Mouse (Mus musculus) 3134 (cell line): ENCODE data around the gene Wdfy2.

Experiments used
- DNase-seq: peaks from one replicate; pipeline ENCODE4 v3.0.0-alpha.2; 2011; ENCODE audit warnings: low spot score; ENCODE audit not compliant: insufficient read length; ENCODE audit errors: extremely low read depth

The Wdfy2 gene

GRCm38 (mm10) chr14:62921401-62921800, 83.9 kb downstream of the Wdfy2 start:
- no peak for DNase-seq

GRCm38 (mm10) chr14:62922637-62923036, 85.2 kb downstream of the Wdfy2 start:
- DNase-seq, result no peak

GRCm38 (mm10) chr14:62924800-62925199, 87.3 kb downstream of the Wdfy2 start:
- no peak for DNase-seq

GRCm38 (mm10) chr14:62928101-62928541, 90.6 kb downstream of the Wdfy2 start:
- no peak for DNase-seq

- no peak for DNase-seq
Observed at GRCm38 (mm10) chr14:62935361-62935760, 97.9 kb downstream of the Wdfy2 start.

- DNase-seq, result no peak
Observed at GRCm38 (mm10) chr14:62936631-62937380, 99.3 kb downstream of the Wdfy2 start.

- DNase-seq, result no peak
Observed at GRCm38 (mm10) chr14:62937675-62938074, 100.2 kb downstream of the Wdfy2 start.

GRCm38 (mm10) chr14:62939435-62939834, 102.0 kb downstream of the Wdfy2 start:
- no peak for DNase-seq

GRCm38 (mm10) chr14:62940383-62941074, 103.1 kb downstream of the Wdfy2 start:
- peak; percentile 70 for DNase-seq

GRCm38 (mm10) chr14:62946794-62947193, 109.3 kb downstream of the Wdfy2 start:
- no peak for DNase-seq

- DNase-seq, result no peak
Observed at GRCm38 (mm10) chr14:62956091-62956490, 118.6 kb downstream of the Wdfy2 start.

- DNase-seq, result no peak
Observed at GRCm38 (mm10) chr14:62963632-62964031, 126.2 kb downstream of the Wdfy2 start.

GRCm38 (mm10) chr14:62965342-62965741, 127.9 kb downstream of the Wdfy2 start:
- DNase-seq, result no peak

- DNase-seq, result no peak
Observed at GRCm38 (mm10) chr14:62965811-62966520, 128.5 kb downstream of the Wdfy2 start.

- DNase-seq, result peak; percentile 24
Observed at GRCm38 (mm10) chr14:62975046-62975445, 137.6 kb downstream of the Wdfy2 start.

- no peak for DNase-seq
Observed at GRCm38 (mm10) chr14:62979815-62980214, 142.3 kb downstream of the Wdfy2 start.

- DNase-seq, result no peak
Observed at GRCm38 (mm10) chr14:62984410-62984809, 146.9 kb downstream of the Wdfy2 start, which contains the start of gene Defb48. Defb48 (minus strand) TSS chr14:62984510.

GRCm38 (mm10) chr14:62991271-62991670, 153.8 kb downstream of the Wdfy2 start:
- peak; percentile 10 for DNase-seq

- peak; percentile 4 for DNase-seq
Observed at GRCm38 (mm10) chr14:62991849-62992510, 154.5 kb downstream of the Wdfy2 start.

- no peak for DNase-seq
Observed at GRCm38 (mm10) chr14:62997777-62998176, 160.3 kb downstream of the Wdfy2 start, which contains the start of gene Defb47. Defb47 (plus strand) TSS chr14:62998077.

- DNase-seq, result no peak
Observed at GRCm38 (mm10) chr14:62998977-62999376, 161.5 kb downstream of the Wdfy2 start.
